Mouse (Mus musculus) liver, embryonic 11.5 days (tissue): Measurements from ENCODE around the gene Adcy1. TPM values are rescaled to one million over a fixed set of nuclear protein-coding genes. Genes with fewer than 3 reads are reported as not detected.

Experiments
- ATAC-seq: fragments of 200-750 bp; cut with Nextera tagmentation; replicated peaks from 2 replicates; pipeline ENCODE4 v1.8.0; 2017; ENCODE audit warnings: moderate number of reproducible peaks, mild to moderate bottlenecking, moderate TSS enrichment, moderate library complexity; ENCODE audit not compliant: low FRiP score
- DNase-seq: peaks from one replicate; pipeline ENCODE4 v3.0.0-alpha.2; 2017; ENCODE audit warnings: low spot score
- H3K27ac ChIP-seq: fragments of 300-500 bp; sonication (generic); 2 replicates; pipeline ENCODE4 v1.5.1; 2014; ENCODE audit warnings: mild to moderate bottlenecking, low read depth, low read length, control low read depth
- H3K27me3 ChIP-seq: fragments of 300-500 bp; sonication (generic); replicated peaks from 2 replicates; pipeline ENCODE4 v1.6.1; 2014; ENCODE audit warnings: low read length, mixed read lengths; ENCODE audit not compliant: control insufficient read depth, insufficient read depth
- H3K36me3 ChIP-seq: fragments of 300-500 bp; sonication (generic); 2 replicates; pipeline ENCODE4 v1.6.1; 2014; ENCODE audit warnings: mild to moderate bottlenecking, low read length, moderate library complexity, mixed read lengths; ENCODE audit not compliant: control insufficient read depth, insufficient read depth
- H3K4me1 ChIP-seq: fragments of 300-500 bp; sonication (generic); replicated peaks from 2 replicates; pipeline ENCODE4 v1.6.1; 2014; ENCODE audit warnings: low read length, mixed read lengths; ENCODE audit not compliant: control insufficient read depth, insufficient read depth
- H3K4me2 ChIP-seq: fragments of 300-500 bp; sonication (generic); 2 replicates; pipeline ENCODE4 v1.6.1; 2014; ENCODE audit warnings: mild to moderate bottlenecking, control low read depth, moderate library complexity
- H3K4me3 ChIP-seq: fragments of 300-500 bp; sonication (generic); 2 replicates; pipeline ENCODE4 v1.5.1; 2014; ENCODE audit warnings: low read depth, low read length, control low read depth
- H3K9ac ChIP-seq: fragments of 300-500 bp; sonication (generic); 2 replicates; pipeline ENCODE4 v1.6.1; 2014; ENCODE audit warnings: low read depth, low read length, control low read depth
- H3K9me3 ChIP-seq: fragments of 300-500 bp; sonication (generic); 2 replicates; pipeline ENCODE4 v1.6.1; 2016; ENCODE audit warnings: low read length, inconsistent platforms, mixed read lengths; ENCODE audit not compliant: control insufficient read depth
- WGBS: fragments of 180-500 bp; shearing (Covaris S2); extraction: QIAGEN DNeasy Blood & Tissue Kit; methylation state at CpG from one replicate; pipeline ENCODE4 v1.1.7; 2014; 5-methylcytosine and 5-hydroxymethylcytosine counted together
- polyA plus RNA-seq: library from polyadenylated mRNA; unstranded; fragments of >200 nt; fragmentation: Nextera tagmentation; extraction: Ambion mirVana; gene quantifications from 2 replicates; pipeline ENCODE4 v1.2.1, GENCODE M21; 2014

The Adcy1 gene
- polyA plus RNA-seq, 1 experiment from 2014 or later = 0.99 TPM

GRCm38 (mm10) chr11:7081893-7082292 is 18.6 kb downstream of the Adcy1 start:
- DNase-seq = no peak
- Histone ChIP-seq H3K27ac (no peak overlapping the region), H3K4me3 (no peak overlapping the region), H3K9me3 (no peaks in the 10 kb centered on the region), H3K27me3 (no peaks in the 10 kb centered on the region), H3K4me1 (no peaks in the 10 kb centered on the region), H3K36me3 (no peaks in the 10 kb centered on the region), H3K4me2 (no peak overlapping the region), H3K9ac (no peak overlapping the region)
- no peak for ATAC-seq
- WGBS = 96% methylated on average over 1 of the region's 1 CpGs

- no peaks in the 10 kb centered on the region for H3K27me3 ChIP-seq
- H3K4me1 ChIP-seq = no peaks in the 10 kb centered on the region
- no peak overlapping the region for H3K4me3 ChIP-seq
- no peaks in the 10 kb centered on the region for H3K36me3 ChIP-seq
- WGBS = 94% methylated on average over 1 of the region's 1 CpGs
- ATAC-seq (no peak), DNase-seq (no peak)
- no peak overlapping the region for H3K27ac ChIP-seq
- H3K4me2 ChIP-seq = no peak overlapping the region
- no peak overlapping the region for H3K9ac ChIP-seq
- no peaks in the 10 kb centered on the region for H3K9me3 ChIP-seq
Observed at GRCm38 (mm10) chr11:7083911-7084310, 20.6 kb downstream of the Adcy1 start.

GRCm38 (mm10) chr11:7085184-7085583 is 21.9 kb downstream of the Adcy1 start:
- DNase-seq (no peak), ATAC-seq (no peak)
- Histone ChIP-seq H3K27me3 (no peaks in the 10 kb centered on the region), H3K4me1 (no peaks in the 10 kb centered on the region), H3K36me3 (no peaks in the 10 kb centered on the region), H3K4me3 (no peak overlapping the region), H3K9me3 (no peaks in the 10 kb centered on the region), H3K27ac (no peak overlapping the region), H3K4me2 (no peak overlapping the region), H3K9ac (no peak overlapping the region)
- WGBS = 71% methylated on average over 5 of the region's 5 CpGs

- Histone ChIP-seq H3K27me3 (no peaks in the 10 kb centered on the region), H3K4me1 (no peaks in the 10 kb centered on the region), H3K36me3 (no peaks in the 10 kb centered on the region), H3K4me3 (no peak overlapping the region), H3K27ac (no peak overlapping the region), H3K4me2 (no peak overlapping the region), H3K9ac (no peak overlapping the region), H3K9me3 (no peaks in the 10 kb centered on the region)
- WGBS = 82% methylated on average over 5 of the region's 5 CpGs
- ATAC-seq = no peak
- no peak for DNase-seq
Observed at GRCm38 (mm10) chr11:7091120-7091519, 27.8 kb downstream of the Adcy1 start.

- Histone ChIP-seq H3K27me3 (no peaks in the 10 kb centered on the region), H3K27ac (no peak overlapping the region), H3K36me3 (no peaks in the 10 kb centered on the region), H3K4me2 (no peak overlapping the region), H3K9me3 (no peaks in the 10 kb centered on the region), H3K4me3 (no peak overlapping the region), H3K9ac (no peak overlapping the region), H3K4me1 (no peaks in the 10 kb centered on the region)
- WGBS = 91% methylated on average over 6 of the region's 6 CpGs
- ATAC-seq (no peak), DNase-seq (no peak)
Observed at GRCm38 (mm10) chr11:7094844-7095243, 31.6 kb downstream of the Adcy1 start.

DNA sequence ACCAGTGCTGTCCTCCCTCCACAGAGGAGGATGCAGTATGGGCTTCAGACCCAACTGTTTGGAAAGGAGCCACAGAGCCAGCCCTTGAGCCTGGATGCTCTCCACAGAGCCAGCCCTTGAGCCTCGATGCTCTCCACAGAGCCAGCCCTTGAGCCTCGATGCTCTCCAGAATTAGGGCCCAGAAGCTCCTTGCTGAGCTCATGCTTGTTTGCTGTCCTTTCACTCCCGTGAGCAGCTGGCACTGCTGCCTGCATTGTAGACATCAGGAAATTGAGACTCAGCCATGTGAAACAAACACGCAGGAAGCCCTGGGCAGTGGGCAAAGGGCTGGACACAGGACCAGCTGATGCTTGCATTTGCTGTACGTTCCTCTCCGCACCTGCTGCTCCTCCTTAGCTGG is 38.4 kb downstream of the Adcy1 start:
- no peak overlapping the region for H3K4me3 ChIP-seq

GRCm38 (mm10) chr11:7102256-7103194 is 39.2 kb downstream of the Adcy1 start:
- H3K4me2 ChIP-seq = no peak overlapping the region
- no peaks in the 10 kb centered on the region for H3K9me3 ChIP-seq
- no peak overlapping the region for H3K4me3 ChIP-seq
- 62% methylated on average over 14 of the region's 14 CpGs for WGBS
- H3K9ac ChIP-seq = no peak overlapping the region
- H3K27ac ChIP-seq = no peak overlapping the region
- no peaks in the 10 kb centered on the region for H3K36me3 ChIP-seq
- H3K4me1 ChIP-seq = no peaks in the 10 kb centered on the region
- ATAC-seq = no peak
- DNase-seq = no peak
- no peaks in the 10 kb centered on the region for H3K27me3 ChIP-seq

More for the DNA sequence above, 38.4 kb downstream of the Adcy1 start:
- Histone ChIP-seq H3K27me3 (no peaks in the 10 kb centered on the region), H3K9ac (no peak overlapping the region), H3K4me2 (no peak overlapping the region), H3K4me1 (no peaks in the 10 kb centered on the region), H3K9me3 (no peaks in the 10 kb centered on the region), H3K27ac (no peak overlapping the region), H3K36me3 (no peaks in the 10 kb centered on the region)
- ATAC-seq = no peak
- 78% methylated on average over 6 of the region's 6 CpGs for WGBS
- no peak for DNase-seq

GRCm38 (mm10) chr11:7105337-7105736 is 42.0 kb downstream of the Adcy1 start:
- ATAC-seq (no peak), DNase-seq (no peak)
- WGBS = 81% methylated on average over 8 of the region's 8 CpGs
- Histone ChIP-seq H3K4me3 (no peak overlapping the region), H3K36me3 (no peaks in the 10 kb centered on the region), H3K27me3 (no peaks in the 10 kb centered on the region), H3K9ac (no peak overlapping the region), H3K4me1 (no peaks in the 10 kb centered on the region), H3K4me2 (no peak overlapping the region), H3K27ac (no peak overlapping the region), H3K9me3 (no peaks in the 10 kb centered on the region)

DNA sequence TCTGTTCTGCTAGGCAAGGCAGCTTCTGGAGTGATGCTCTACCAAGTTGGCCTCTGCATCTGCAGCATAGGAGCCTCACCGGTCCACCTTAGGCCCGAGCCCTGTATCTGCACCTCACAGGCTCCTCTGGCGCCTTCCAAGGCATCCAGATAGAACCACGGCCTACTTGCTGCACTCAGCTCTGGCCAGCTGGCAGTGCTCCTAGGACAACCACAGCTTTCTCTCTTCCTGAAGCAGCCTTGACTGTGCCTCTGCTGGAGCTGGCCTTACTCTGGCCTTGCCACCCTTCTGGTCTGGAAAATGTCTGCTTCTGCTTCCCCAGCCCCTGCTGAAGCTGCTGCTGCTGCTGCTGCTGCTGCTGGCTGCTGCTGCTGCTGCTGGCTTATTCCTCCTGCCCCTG is 45.8 kb downstream of the Adcy1 start:
- no peak for DNase-seq
- WGBS = 77% methylated on average over 4 of the region's 4 CpGs
- Histone ChIP-seq H3K9ac (no peak overlapping the region), H3K4me2 (no peak overlapping the region), H3K27me3 (no peaks in the 10 kb centered on the region), H3K27ac (no peak overlapping the region), H3K36me3 (no peaks in the 10 kb centered on the region), H3K9me3 (no peaks in the 10 kb centered on the region), H3K4me1 (no peaks in the 10 kb centered on the region), H3K4me3 (no peak overlapping the region)
- ATAC-seq = no peak
